Mouse (Mus musculus) NIH3T3 (cell line): Measurements from ENCODE around the gene Rnf41.
A peak's percentile ranks its signal among the peaks of the same experiment; 100 is the strongest.

Experiments
- DNase-seq: peaks from one replicate; pipeline ENCODE4 v3.0.0-alpha.2; 2012; ENCODE audit warnings: low read depth

Gene Rnf41

GRCm38 (mm10) chr10:128411211-128412054 lies at the start of gene Rnf41, which contains the start of gene Nabp2:
Gene Rnf41, plus strand, starts transcription at chr10:128411657.
Gene Nabp2, minus strand, starts transcription at chr10:128411492.
- peak; percentile 98 for DNase-seq

DNA sequence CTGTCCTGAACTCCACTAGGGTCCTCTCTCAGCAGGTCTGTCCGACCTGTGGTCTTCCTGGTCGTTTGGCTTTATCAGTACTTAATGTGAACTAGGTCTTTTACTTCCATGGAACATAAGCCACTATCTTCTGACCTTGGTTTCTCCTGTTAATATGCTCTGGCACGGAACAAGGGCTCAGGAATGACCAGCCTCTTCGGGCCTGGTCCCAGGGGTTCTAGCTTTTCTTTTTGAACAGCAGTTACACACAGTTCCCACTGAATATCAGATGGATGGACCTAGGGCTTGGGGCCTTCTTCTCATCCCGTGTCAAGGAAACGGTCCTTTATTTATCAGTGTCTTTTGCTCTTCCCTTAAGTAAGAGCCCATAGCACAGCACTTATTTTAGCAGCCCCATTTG lies 49.6 kb upstream of the Rnf41 start:
- no peak for DNase-seq

- DNase-seq: peak; percentile 79
Observed at GRCm38 (mm10) chr10:128362568-128362967, 48.9 kb upstream of the Rnf41 start.

DNA sequence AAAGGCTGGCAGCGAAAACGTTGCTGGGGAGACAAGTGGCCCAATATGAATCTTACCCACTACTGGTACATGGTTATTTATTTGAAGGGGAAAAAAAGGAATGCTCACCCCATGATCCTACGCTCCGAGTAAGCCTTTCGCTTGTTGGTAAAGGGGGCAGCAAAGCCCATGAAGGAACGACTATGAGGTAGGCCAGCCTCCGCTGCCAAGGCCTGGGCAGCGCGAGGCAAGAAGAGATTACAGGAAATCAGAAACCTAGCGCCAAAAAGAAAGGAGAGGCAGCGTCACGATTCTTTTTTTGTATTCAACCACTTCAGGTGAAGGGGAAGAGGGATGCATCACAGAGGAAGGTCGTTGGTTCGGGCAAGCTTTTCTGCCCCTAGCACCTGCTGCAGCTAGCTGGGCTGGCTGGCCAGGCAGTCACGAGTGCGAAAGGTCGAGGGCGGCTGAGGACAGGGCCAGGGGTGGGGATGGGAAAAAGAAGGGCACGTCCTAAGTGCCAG lies 43.5 kb upstream of the Rnf41 start:
- DNase-seq: peak; percentile 40

- DNase-seq: peak; percentile 95
Observed at GRCm38 (mm10) chr10:128368402-128369217, 42.8 kb upstream of the Rnf41 start, which contains the start of gene Coq10a. Gene Coq10a, minus strand, starts transcription at chr10:128368997.

DNA sequence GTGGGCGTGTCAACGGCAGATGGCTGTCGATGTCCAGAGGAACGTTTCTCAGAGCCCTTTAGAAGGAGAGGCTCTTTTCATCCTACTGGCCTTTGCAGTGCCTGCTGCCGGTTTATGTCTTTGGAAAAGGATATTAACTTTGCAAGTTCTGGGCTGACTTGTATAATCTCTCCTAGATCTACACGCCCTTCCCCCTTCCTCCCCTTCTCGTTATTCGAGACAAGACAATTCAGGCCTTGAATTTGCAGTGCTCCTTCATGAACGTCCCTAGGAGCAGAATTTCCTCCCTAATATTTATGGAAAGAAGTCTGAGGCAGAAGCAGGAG lies 42.3 kb upstream of the Rnf41 start:
- DNase-seq: no peak

DNA sequence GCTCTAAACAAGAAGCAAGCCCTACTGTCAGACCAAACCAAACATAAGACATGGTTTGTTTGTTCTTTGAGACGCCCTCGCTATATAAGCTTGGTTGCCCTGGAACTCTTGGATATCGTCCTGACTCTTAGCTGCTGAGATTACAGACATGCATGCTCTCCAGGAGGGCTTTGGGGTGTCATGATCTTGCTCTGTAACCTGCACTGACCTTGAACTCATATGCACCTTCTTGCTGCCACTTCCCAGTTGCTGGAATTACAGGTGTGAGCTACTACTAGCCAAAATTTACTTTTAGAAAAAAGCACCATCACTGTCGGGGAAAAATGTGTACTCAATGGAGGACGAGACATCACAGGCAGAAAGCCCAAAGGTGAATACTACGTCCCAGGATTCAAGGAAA lies 41.9 kb upstream of the Rnf41 start:
- DNase-seq: no peak

DNA sequence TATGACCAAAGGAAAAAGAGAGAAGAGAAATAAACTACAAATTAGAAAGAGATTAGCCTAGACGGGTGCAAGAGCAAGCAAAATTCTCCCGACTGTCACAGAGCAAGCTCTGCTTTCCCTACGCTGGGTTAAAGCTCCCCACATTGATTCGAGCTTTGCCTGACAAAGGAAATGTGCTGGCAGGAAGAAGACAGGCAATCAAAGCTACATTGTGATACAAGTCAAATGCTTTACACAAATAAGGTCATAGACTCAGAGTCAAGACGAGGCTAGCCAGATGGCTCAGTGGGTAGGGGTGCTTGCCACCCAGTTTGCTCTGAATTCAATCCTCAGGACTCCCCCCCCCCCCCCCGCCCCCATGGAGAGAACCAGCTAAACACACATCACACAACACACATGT lies 41.4 kb upstream of the Rnf41 start:
- no peak for DNase-seq

DNA sequence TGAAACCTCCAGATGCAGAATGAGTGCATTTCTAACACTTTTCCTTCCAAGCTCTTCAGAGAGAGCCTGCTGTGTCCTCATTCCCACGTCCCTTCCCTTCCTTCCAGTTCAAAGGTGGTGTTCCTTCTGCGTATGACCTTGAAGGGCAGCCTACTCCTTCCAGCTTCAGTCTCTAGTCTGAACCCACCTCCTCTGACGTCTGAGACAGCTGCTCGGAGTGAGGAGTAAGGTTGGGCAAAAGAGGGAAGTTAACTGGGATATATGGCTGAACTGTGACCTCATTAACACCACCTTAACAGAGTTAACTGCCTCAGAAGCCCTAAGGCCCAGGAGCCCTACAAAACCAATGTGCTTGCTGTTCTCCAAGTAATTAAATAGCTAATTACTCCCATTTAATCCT lies 40.9 kb upstream of the Rnf41 start:
- no peak for DNase-seq

- DNase-seq: no peak
Observed at GRCm38 (mm10) chr10:128372142-128372541, 39.3 kb upstream of the Rnf41 start.

DNA sequence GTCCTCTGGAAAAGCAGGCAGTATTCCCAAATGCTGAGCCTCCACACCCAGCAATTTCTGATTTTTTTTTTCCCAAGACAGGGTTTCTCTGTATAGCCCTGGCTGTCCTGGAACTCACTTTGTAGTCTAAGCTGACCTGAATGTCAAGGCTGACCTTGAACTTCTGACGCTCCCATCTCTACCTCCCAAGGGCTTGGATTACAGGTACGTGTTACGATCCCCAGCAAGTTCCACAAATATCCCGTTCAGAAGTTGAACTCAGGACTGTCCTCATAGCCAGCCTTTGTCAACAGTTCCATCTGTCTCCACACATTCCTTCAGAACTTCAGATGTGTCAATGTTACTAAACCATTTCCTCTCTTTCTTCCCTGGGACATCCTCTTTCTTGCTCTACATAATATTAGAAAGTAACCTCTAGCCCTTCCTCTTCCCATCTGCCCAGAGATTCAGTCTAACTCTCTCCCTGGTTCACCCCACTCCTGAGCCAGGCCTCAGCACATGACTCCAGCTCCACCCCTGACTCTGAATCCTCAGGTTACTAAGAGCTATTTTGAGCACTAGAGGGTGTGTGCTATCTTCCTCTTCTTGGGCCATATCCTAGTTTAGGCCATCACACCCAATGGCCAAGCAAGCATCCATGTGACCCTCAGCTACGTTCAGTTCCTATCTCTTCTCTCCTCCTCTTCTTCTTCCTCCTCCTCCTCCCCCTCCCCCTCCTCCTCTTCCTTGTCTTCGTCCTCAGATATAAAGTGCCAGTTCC lies 38.3 kb upstream of the Rnf41 start:
- DNase-seq: peak; percentile 52

DNA sequence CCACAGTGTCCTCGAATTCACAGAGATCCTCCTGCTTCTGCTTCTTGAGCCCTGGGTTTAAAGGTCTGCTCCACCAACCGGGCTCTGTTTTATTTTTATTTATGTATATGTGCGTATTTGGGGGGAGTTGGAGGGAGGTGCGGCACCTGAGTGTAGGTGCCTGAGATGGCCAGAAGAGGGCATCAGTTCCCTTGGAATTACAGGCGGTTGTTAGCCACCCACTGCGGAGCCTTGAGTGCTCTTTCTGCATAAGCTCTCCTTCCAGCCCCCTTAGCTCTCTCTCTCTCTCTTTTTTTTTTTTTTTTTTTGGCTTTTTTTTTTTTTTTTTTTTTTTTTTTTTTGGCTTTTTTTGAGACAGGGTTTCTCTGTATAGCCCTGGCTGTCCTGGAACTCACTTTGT lies 37.1 kb upstream of the Rnf41 start:
- DNase-seq: peak; percentile 35

DNA sequence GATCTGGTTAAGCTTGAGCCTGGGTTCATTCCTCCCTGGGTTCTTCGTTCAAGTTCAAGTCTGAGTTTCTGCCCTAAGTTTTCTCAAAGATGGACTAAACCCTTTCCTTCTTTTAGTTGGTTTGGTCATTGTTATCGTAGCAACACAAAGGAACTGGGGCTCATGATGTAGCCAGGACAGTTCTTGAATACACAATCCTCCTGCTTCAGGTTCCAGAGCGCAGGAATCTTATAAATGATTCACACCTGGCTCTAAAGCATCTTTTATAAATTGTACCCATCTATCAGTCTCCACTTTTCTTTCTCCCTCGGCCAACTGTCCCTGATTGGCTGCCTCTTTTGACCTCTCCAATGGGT lies 35.4 kb upstream of the Rnf41 start:
- no peak for DNase-seq

DNA sequence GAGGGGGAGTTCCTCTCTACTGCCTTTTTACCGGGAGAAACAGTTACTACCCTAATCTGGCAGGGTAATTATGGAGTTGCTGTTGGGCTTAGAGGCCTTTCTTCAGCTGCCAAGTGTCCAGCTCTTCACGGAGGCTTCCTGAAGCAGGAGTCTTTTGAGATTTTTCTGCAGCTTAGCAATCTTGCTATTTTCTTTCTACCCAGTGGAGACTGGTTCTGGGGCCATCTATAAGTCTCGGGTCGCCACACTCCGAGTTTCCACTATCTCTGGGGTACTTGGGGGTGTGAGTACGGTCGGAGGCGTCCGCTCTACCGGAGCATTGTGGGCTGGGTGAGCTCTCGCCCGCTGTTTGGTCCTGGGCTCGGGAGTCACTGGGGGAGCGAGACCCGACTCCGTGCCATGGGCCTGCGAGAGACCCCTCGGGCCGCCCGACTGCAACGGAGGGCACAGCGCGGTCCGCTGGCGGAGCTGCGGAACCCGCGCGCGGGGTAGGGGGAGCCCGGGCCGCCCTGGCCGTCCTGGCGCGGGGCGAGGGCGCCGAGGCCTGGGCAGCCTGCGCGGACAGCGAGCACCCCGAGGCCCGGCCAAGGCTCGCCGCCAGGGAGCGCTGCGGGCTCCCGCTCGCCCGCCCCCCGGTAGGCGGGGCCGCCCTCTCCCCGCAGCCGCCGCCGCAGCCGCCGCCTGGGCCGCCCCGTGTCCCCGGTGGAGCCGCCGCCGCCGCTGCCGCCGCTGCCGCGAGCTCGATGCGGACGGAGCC lies 34.8 kb upstream of the Rnf41 start, which contains the start of gene Ankrd52:
Gene Ankrd52 (plus strand): TSS at position 661 of the 757 bp plus-strand sequence.
- DNase-seq: peak; percentile 95

DNA sequence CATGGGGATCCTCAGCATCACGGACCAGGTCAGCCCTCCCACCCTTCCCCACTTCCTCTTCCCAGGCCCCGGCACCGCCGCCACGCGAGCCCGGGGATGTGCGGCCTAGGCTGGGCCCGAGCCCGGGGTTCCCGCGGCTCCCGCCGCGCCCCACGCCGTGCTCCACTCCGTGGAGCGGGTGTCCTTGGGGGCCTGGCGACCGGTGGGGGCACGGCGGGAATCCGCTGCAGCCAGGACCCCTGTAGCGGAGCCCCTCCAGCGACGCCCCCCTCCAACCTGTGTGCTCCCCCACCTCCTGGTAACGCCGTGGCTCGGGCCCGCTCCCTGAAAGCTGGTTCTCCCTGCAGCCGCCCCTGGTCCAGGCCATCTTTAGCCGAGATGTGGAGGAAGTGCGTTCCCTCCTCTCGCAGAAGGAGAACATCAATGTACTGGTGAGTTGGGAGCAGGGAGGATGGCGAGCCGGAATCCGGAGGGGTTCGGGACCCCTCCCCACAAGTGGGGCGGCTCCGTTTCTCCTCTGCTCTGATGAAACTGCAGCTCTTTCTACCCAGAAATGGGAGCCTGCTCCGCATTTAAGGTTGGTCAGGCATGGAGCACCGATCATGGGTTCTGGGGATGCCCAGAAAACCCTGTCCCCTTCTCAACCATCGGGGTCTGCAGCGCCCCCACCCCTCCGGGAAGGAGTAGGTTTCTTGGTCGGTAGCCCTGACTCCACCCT lies 34.1 kb upstream of the Rnf41 start:
- DNase-seq: peak; percentile 62

DNA sequence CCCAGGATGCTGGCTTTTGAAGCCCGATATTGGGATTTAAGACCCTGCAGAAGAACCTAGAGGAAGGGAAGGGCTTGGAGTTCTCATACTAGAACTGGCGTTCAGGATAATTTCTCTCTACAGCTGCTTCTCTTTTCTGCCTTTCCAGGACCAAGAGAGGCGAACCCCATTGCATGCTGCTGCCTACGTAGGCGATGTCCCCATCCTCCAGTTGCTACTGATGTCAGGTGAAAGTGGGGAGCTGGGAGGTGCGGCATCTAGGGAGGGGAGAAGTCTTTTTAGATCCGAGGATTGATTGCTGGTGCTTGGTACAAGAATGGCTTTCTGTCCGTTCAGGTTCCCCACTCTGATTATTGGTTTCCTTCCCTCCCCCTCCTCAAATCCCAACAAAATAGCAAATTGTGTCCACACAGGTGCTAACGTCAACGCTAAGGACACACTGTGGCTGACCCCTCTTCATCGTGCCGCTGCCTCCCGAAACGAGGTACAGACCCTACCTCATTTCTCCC lies 33.5 kb upstream of the Rnf41 start:
- DNase-seq: no peak

- peak; percentile 89 for DNase-seq
Observed at GRCm38 (mm10) chr10:128378462-128378861, 33.0 kb upstream of the Rnf41 start.

GRCm38 (mm10) chr10:128379260-128379659 lies 32.2 kb upstream of the Rnf41 start:
- no peak for DNase-seq

GRCm38 (mm10) chr10:128380565-128380964 lies 30.9 kb upstream of the Rnf41 start:
- DNase-seq: peak; percentile 60

- no peak for DNase-seq
Observed at GRCm38 (mm10) chr10:128382482-128382881, 29.0 kb upstream of the Rnf41 start.

- no peak for DNase-seq
Observed at GRCm38 (mm10) chr10:128385902-128386301, 25.6 kb upstream of the Rnf41 start.
